Mouse (Mus musculus): ENCODE results near the gene Slc45a2.

Slc45a2 gene

GRCm38 (mm10) chr15:11066299-11066698, 65.8 kb downstream of the Slc45a2 start:
- DNase-seq (ENCODE audit: low spot score): no peak

GRCm38 (mm10) chr15:11067891-11068290, 67.4 kb downstream of the Slc45a2 start:
- no peak for DNase-seq (ENCODE audit: low spot score)

GRCm38 (mm10) chr15:11075726-11076361, 75.3 kb downstream of the Slc45a2 start:
- DNase-seq (ENCODE audit: low spot score): no peak

Measured in layer of hippocampus, adult 11-12 months (tissue).